Mouse (Mus musculus) midbrain, embryonic 16.5 days (tissue): ENCODE data around the gene Dusp9. TPM values are rescaled to one million over a fixed set of nuclear protein-coding genes. Genes with fewer than 3 reads are reported as not detected.

ENCODE experiments used
- ATAC-seq: fragments of 200-750 bp; cut with Nextera tagmentation; 2 replicates; pipeline ENCODE4 v1.8.0; 2017; ENCODE audit warnings: moderate TSS enrichment
- H3K27ac ChIP-seq: fragments of 300-500 bp; sonication (generic); 2 replicates; pipeline ENCODE4 v1.5.1; 2014; ENCODE audit warnings: mild to moderate bottlenecking, low read length, mixed read lengths
- H3K27me3 ChIP-seq: fragments of 300-500 bp; sonication (generic); 2 replicates; pipeline ENCODE4 v1.6.1; 2014; ENCODE audit warnings: low read depth, low read length, mixed read lengths; ENCODE audit not compliant: control insufficient read depth, insufficient read depth
- H3K36me3 ChIP-seq: fragments of 300-500 bp; sonication (generic); 2 replicates; pipeline ENCODE4 v1.6.1; 2014; ENCODE audit warnings: mild to moderate bottlenecking, low read length, moderate library complexity, mixed read lengths; ENCODE audit not compliant: control insufficient read depth, insufficient read depth
- H3K4me1 ChIP-seq: fragments of 300-500 bp; sonication (generic); 2 replicates; pipeline ENCODE4 v1.6.1; 2014; ENCODE audit warnings: mild to moderate bottlenecking, low read length, mixed read lengths; ENCODE audit not compliant: control insufficient read depth, insufficient read depth
- H3K4me2 ChIP-seq: fragments of 300-500 bp; sonication (generic); 2 replicates; pipeline ENCODE4 v1.6.1; 2014; ENCODE audit warnings: mild to moderate bottlenecking, low read length, mixed read lengths
- H3K4me3 ChIP-seq: fragments of 300-500 bp; sonication (generic); 2 replicates; pipeline ENCODE4 v1.5.1; 2014; ENCODE audit warnings: low read depth, mild to moderate bottlenecking, low read length, moderate library complexity, mixed read lengths
- H3K9ac ChIP-seq: fragments of 300-500 bp; sonication (generic); 2 replicates; pipeline ENCODE4 v1.6.1; 2014; ENCODE audit warnings: low read depth, low read length, mixed read lengths
- H3K9me3 ChIP-seq: fragments of 300-500 bp; sonication (generic); replicated peaks from 2 replicates; pipeline ENCODE4 v1.6.1; 2014; ENCODE audit warnings: mild to moderate bottlenecking, low read length, mixed read lengths; ENCODE audit not compliant: control insufficient read depth, poor library complexity, severe bottlenecking
- WGBS: fragments of 180-500 bp; shearing (Covaris S2); extraction: QIAGEN DNeasy Blood & Tissue Kit; methylation state at CpG from one replicate; pipeline ENCODE4 v1.1.7; 2014; 5-methylcytosine and 5-hydroxymethylcytosine counted together
- polyA plus RNA-seq: library from polyadenylated mRNA; unstranded; fragments of >200 nt; fragmentation: Nextera tagmentation; extraction: Ambion mirVana; gene quantifications from 2 replicates; pipeline ENCODE4 v1.2.1, GENCODE M21; 2015

Dusp9 gene
- polyA plus RNA-seq, 1 experiment from 2014 or later, result 0.21 TPM

DNA sequence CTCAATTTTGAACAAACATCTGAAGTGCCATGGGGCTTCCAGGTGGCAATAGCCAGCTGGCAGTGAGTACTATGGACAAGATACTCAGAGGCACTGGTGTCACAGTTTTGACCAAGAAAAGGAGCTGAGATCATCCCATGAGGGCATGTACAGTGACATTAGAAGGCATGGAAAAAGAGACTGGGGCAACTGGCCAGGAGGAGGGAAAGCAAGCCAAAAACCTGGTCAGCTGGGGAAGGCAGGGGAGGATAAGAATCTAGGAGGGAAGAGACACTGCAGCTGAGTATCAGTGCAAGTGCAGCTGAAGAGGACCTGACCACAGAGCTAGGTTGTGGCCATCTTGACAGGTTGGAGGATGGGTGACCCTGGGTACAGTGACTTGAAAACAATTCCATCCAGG, 12.2 kb upstream of the Dusp9 start:
- Histone ChIP-seq H3K27ac (no peak overlapping the region), H3K4me3 (no peak overlapping the region), H3K9ac (no peak overlapping the region), H3K27me3 (no peaks in the 10 kb centered on the region), H3K4me1 (no peaks in the 10 kb centered on the region), H3K4me2 (no peak overlapping the region), H3K36me3 (no peaks in the 10 kb centered on the region), H3K9me3 (no peaks in the 10 kb centered on the region)
- no peak for ATAC-seq

DNA sequence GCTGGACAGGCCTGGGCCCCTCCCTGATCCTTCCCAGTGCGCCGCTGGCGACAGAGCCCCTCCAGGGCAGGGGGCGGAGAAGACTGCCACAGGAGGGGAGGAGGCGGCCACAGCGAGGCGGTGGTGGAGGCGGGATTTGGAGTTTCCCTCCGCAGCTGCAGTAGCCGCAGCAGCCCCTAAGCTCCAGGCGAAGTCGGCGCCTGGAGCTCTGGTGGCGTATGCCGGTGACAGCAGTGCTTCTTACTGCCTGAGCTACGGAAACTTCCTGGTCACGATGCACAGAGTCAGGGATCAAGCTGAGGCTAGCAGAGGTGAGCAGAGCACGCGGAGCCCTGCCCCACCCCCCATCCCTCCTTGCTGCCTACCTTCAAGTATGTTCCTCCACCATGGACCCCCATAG, 3.8 kb upstream of the Dusp9 start:
- peak overlapping the region; percentile 19 for H3K4me3 ChIP-seq
- no peak overlapping the region for H3K9ac ChIP-seq
- peaks cover 5% of the 10 kb centered on the region; the same call in 1 of the 2 replicates for H3K4me1 ChIP-seq
- peak overlapping the region; percentile 50 for H3K4me2 ChIP-seq
- H3K36me3 ChIP-seq, result no peaks in the 10 kb centered on the region
- ATAC-seq, result no peak
- H3K27ac ChIP-seq, result no peak overlapping the region
- H3K27me3 ChIP-seq, result peaks cover 25% of the 10 kb centered on the region
- 23% methylated on average over 14 of the region's 19 CpGs for WGBS
- H3K9me3 ChIP-seq, result no peaks in the 10 kb centered on the region

DNA sequence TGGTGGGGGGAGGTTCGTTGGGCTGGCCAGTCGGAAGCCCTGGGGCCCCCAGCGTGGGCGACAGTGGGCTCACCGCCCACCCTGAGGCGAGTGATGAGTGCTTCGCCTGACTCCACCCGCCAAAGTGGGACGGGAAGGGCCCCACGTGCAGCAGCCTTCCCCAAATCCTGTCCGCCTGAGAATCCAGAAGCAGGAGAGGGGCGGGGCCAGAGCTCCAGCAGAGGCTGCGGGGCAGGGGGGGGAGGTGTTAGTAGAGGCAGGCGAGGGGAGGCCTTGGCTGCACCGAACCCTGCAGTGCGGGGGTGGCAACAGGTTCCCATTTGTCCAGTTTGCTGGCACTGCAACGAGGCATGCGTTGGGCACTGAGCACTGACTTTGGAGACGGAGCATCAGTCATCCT, 1.8 kb upstream of the Dusp9 start:
- Histone ChIP-seq H3K27me3 (peaks cover 34% of the 10 kb centered on the region), H3K4me2 (peak overlapping the region; percentile 80), H3K27ac (no peak overlapping the region), H3K4me3 (peak overlapping the region; percentile 38), H3K9ac (0 out of 2 replicates have a peak overlapping the region, but pooled peaks have one; percentile 25), H3K4me1 (peaks cover 5% of the 10 kb centered on the region; the same call in 1 of the 2 replicates), H3K36me3 (no peaks in the 10 kb centered on the region), H3K9me3 (no peaks in the 10 kb centered on the region)
- no peak for ATAC-seq
- WGBS, result 23% methylated on average over 15 of the region's 19 CpGs

- peak overlapping the region; percentile 21 for H3K4me3 ChIP-seq
- H3K4me2 ChIP-seq, result peak overlapping the region; percentile 53; the same call in 1 of the 2 replicates
- H3K9ac ChIP-seq, result no peak overlapping the region
- peaks cover 5% of the 10 kb centered on the region; the same call in 1 of the 2 replicates for H3K4me1 ChIP-seq
- no peaks in the 10 kb centered on the region for H3K9me3 ChIP-seq
- peak; percentile 23; the same call in 1 of the 2 replicates for ATAC-seq
- WGBS, result 16% methylated on average over 26 of the region's 41 CpGs
- H3K27me3 ChIP-seq, result peaks cover 34% of the 10 kb centered on the region
- H3K27ac ChIP-seq, result no peak overlapping the region
- H3K36me3 ChIP-seq, result no peaks in the 10 kb centered on the region
Observed at GRCm38 (mm10) chrX:73639901-73640469, 766 bp downstream of the Dusp9 start.

GRCm38 (mm10) chrX:73645121-73645520, 5.9 kb downstream of the Dusp9 start:
- 24% methylated on average over 4 of the region's 4 CpGs for WGBS
- Histone ChIP-seq H3K9ac (no peak overlapping the region), H3K27ac (no peak overlapping the region), H3K27me3 (peaks cover 12% of the 10 kb centered on the region), H3K4me3 (no peak overlapping the region), H3K36me3 (no peaks in the 10 kb centered on the region), H3K4me2 (no peak overlapping the region), H3K4me1 (no peaks in the 10 kb centered on the region), H3K9me3 (no peaks in the 10 kb centered on the region)
- no peak for ATAC-seq

DNA sequence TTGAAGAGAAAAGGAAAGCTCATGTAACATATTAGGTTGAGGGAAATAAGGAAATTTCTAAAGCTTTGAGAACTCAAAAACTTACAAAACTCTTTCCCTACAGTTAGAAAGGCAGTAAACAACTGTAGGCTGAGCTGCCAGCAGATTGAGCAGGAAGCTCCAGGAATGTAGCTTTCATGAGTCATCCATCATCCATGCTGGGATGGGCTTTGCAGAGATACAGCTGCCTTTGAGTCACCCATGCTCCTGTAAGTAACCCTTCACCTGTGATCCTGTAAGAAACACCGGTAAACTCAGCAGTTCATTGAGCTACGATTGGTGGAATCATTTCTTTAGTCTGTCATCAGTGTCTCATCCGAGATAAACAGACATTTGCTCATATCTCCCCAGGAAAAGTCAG, 11.7 kb downstream of the Dusp9 start:
- ATAC-seq, result no peak
- no peak overlapping the region for H3K4me2 ChIP-seq
- H3K27me3 ChIP-seq, result no peaks in the 10 kb centered on the region
- H3K4me1 ChIP-seq, result no peaks in the 10 kb centered on the region
- H3K9me3 ChIP-seq, result no peaks in the 10 kb centered on the region
- 82% methylated on average over 3 of the region's 3 CpGs for WGBS
- no peak overlapping the region for H3K27ac ChIP-seq
- no peak overlapping the region for H3K9ac ChIP-seq
- no peak overlapping the region for H3K4me3 ChIP-seq
- no peaks in the 10 kb centered on the region for H3K36me3 ChIP-seq

DNA sequence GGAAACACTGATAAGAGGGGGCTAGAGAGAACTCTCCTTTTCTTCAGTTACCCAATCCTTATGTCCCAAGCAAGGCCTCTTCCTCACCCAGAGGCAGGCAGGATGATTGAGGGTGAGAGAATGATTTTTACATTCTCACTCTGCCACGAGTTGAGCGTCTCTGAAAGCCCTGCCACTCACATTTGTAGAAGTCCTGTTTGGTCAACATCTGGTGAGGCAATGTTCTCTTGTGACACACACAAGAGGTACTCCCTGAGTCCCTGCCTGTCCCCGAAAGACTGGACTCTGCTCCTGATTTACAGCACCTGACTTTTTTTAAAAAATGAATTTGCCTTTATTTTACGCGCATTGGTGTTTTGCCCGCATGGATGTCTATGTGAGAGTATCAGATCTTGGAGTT, 14.2 kb downstream of the Dusp9 start:
- H3K9ac ChIP-seq, result no peak overlapping the region
- WGBS, result 94% methylated on average over 6 of the region's 6 CpGs
- H3K27ac ChIP-seq, result no peak overlapping the region
- no peaks in the 10 kb centered on the region for H3K27me3 ChIP-seq
- 0 out of 2 replicates have a peak, but pooled peaks cover 3% of the 10 kb centered on the region for H3K4me1 ChIP-seq
- no peaks in the 10 kb centered on the region for H3K9me3 ChIP-seq
- no peak for ATAC-seq
- H3K36me3 ChIP-seq, result 0 out of 2 replicates have a peak, but pooled peaks cover 2% of the 10 kb centered on the region
- no peak overlapping the region for H3K4me3 ChIP-seq
- no peak overlapping the region for H3K4me2 ChIP-seq

DNA sequence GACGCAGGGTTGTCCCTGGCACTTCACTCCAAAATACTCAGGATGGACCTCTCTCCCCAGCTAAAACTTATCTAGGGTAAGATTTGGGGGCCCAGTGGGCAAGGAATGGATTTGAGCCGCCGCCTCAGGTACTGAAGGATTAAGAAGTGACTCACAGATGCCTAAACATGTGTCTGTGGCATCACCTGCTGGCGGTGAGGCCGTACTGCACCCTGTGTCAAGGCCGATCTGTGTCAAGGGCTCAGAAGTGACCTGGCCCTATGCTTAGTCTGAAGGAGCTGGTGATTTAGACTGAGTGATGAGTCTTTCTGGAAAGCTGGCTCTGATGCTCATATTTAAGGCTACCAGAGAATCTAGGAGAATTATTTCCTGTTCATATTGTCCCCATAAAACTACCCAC, 15.0 kb downstream of the Dusp9 start:
- Histone ChIP-seq H3K9me3 (no peaks in the 10 kb centered on the region), H3K4me2 (no peak overlapping the region), H3K36me3 (0 out of 2 replicates have a peak, but pooled peaks cover 2% of the 10 kb centered on the region), H3K9ac (no peak overlapping the region), H3K4me3 (no peak overlapping the region), H3K4me1 (0 out of 2 replicates have a peak, but pooled peaks cover 3% of the 10 kb centered on the region), H3K27me3 (no peaks in the 10 kb centered on the region), H3K27ac (no peak overlapping the region)
- peak; percentile 55 for ATAC-seq
- 8% methylated on average over 6 of the region's 6 CpGs for WGBS

GRCm38 (mm10) chrX:73655529-73655928, 16.3 kb downstream of the Dusp9 start:
- H3K9ac ChIP-seq, result no peak overlapping the region
- no peaks in the 10 kb centered on the region for H3K27me3 ChIP-seq
- ATAC-seq, result no peak
- H3K9me3 ChIP-seq, result no peaks in the 10 kb centered on the region
- 80% methylated on average over 3 of the region's 3 CpGs for WGBS
- H3K4me1 ChIP-seq, result peaks cover 7% of the 10 kb centered on the region; the same call in 1 of the 2 replicates
- H3K4me2 ChIP-seq, result no peak overlapping the region
- H3K27ac ChIP-seq, result no peak overlapping the region
- H3K36me3 ChIP-seq, result 0 out of 2 replicates have a peak, but pooled peaks cover 2% of the 10 kb centered on the region
- no peak overlapping the region for H3K4me3 ChIP-seq
